In the genomic region with DNA sequence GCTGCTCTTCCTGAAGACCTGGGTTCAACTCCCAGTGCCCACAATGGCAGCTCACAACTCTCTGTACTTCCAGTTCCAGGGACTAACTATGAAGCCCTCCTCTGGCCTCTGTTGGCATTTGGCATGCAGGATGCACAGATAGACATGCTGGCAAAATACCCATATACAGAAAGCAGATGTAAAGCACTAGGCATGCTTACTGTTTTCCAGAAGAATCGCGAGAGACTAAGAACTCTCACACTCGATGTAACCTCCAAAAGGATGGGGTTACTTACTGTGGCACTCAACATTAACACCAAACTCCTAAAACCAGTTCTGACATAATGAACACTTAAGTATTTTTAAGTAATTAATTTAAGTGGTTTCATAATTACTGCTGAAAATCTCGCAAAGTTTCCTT, we compare ENCODE assay signal across 8 mouse cellular contexts. TPM values are rescaled to one million over a fixed set of nuclear protein-coding genes. Genes with fewer than 3 reads are reported as not detected.
DNase-seq lines count a peak whose midpoint lies in the region; ATAC-seq and TF ChIP-seq lines count a peak whose summit lies in the region.

No protein-coding gene starts in this region.

- 0 out of 2 replicates have a peak, but pooled peaks cover 4% of the 10 kb centered on the region for H3K36me3 ChIP-seq in hindbrain, embryonic 16.5 days (ENCODE audit: control insufficient read depth, insufficient read depth, low read length)
- 0 out of 2 replicates have a peak, but pooled peaks cover 3% of the 10 kb centered on the region for H3K36me3 ChIP-seq in midbrain, postnatal 0 days (ENCODE audit: insufficient read depth, low read length)

- intact Hi-C loops in left cerebral cortex, adult 2 months (cut with DNase I): loop anchor here (2.0 kb wide), 1 partner anchor 70 kb away; no protein-coding TSS in a partner anchor

- H3K4me1 ChIP-seq in brown adipose tissue, adult 24 weeks (ENCODE audit: control insufficient read depth, insufficient read depth, insufficient read length, low read length): peaks cover 18% of the 10 kb centered on the region
- peaks cover 17% of the 10 kb centered on the region for H3K4me1 ChIP-seq in hindbrain, embryonic 16.5 days (ENCODE audit: control insufficient read depth, insufficient read depth, low read depth, low read length)
- H3K4me1 ChIP-seq in midbrain, postnatal 0 days (ENCODE audit: insufficient read depth, low read length): peaks cover 11% of the 10 kb centered on the region; the same call in 1 of the 2 replicates

- WGBS in hindbrain, embryonic 16.5 days: 63% methylated on average over 4 of the region's 4 CpGs
- WGBS in midbrain, postnatal 0 days: 62% methylated on average over 4 of the region's 4 CpGs

- no peak for ATAC-seq in hindbrain, embryonic 16.5 days
- no peak for ATAC-seq in midbrain, postnatal 0 days (ENCODE audit: low FRiP score)
- no peak for ATAC-seq in CD4-positive, CD25-positive, alpha-beta regulatory T cell, adult 4 months

- H3K27ac ChIP-seq in left cerebral cortex, adult 2 months: peak overlapping the region; percentile 95
- peak overlapping the region; percentile 96 for H3K27ac ChIP-seq in brown adipose tissue, adult 24 weeks (replicated peaks; ENCODE audit: low read depth, low read length)
- H3K27ac ChIP-seq in hindbrain, embryonic 16.5 days (ENCODE audit: low read depth, low read length): peak overlapping the region; percentile 98
- peak overlapping the region; percentile 96 for H3K27ac ChIP-seq in midbrain, postnatal 0 days (ENCODE audit: low read depth, low read length)

- no peaks in the 10 kb centered on the region for H3K27me3 ChIP-seq in hindbrain, embryonic 16.5 days (replicated peaks; ENCODE audit: control insufficient read depth, insufficient read depth, low read length)
- no peaks in the 10 kb centered on the region for H3K27me3 ChIP-seq in midbrain, postnatal 0 days (ENCODE audit: insufficient read depth, low read length)

- TF ChIP-seq CTCF in left cerebral cortex, adult 2 months (IDR thresholded peaks at IDR 0.05): no peak
- TF ChIP-seq CTCF in midbrain, postnatal 0 days (IDR thresholded peaks at IDR 0.05): no peak

- no peaks in the 10 kb centered on the region for H3K9me3 ChIP-seq in hindbrain, embryonic 16.5 days (ENCODE audit: control insufficient read depth, low read length)
- no peaks in the 10 kb centered on the region for H3K9me3 ChIP-seq in midbrain, postnatal 0 days (ENCODE audit: low read length)

- H3K4me2 ChIP-seq in hindbrain, embryonic 16.5 days (ENCODE audit: low read length): peak overlapping the region; percentile 71
- H3K4me2 ChIP-seq in midbrain, postnatal 0 days (ENCODE audit: low read depth, low read length, poor library complexity, severe bottlenecking): peak overlapping the region; percentile 75

- no peak for DNase-seq in left cerebral cortex, adult 2 months (ENCODE audit: extremely low spot score in 1 of 2, low spot score in 2 of 2)
- DNase-seq in left cerebral cortex, adult 9 months (ENCODE audit: low spot score in 2 of 2): no peak
- no peak for DNase-seq in midbrain, postnatal 0 days (ENCODE audit: low spot score)
- DNase-seq in cerebellum, adult 11-12 months: no peak
- no peak for DNase-seq in spleen, postnatal 4 days (ENCODE audit: low spot score in 2 of 2)

- H3K4me3 ChIP-seq in left cerebral cortex, adult 2 months: peak overlapping the region; percentile 72
- H3K4me3 ChIP-seq in brown adipose tissue, adult 24 weeks (ENCODE audit: insufficient read depth, low read depth, low read length): peak overlapping the region; percentile 98
- H3K4me3 ChIP-seq in hindbrain, embryonic 16.5 days (ENCODE audit: low read length): peak overlapping the region; percentile 85
- peak overlapping the region; percentile 70 for H3K4me3 ChIP-seq in midbrain, postnatal 0 days (ENCODE audit: low read depth, low read length)

- H3K9ac ChIP-seq in hindbrain, embryonic 16.5 days (ENCODE audit: low read depth, low read length): peak overlapping the region; percentile 94
- H3K9ac ChIP-seq in midbrain, postnatal 0 days (replicated peaks; ENCODE audit: low read length, poor library complexity, severe bottlenecking): peak overlapping the region; percentile 89

RNA-seq across cellular contexts. Expression of a gene that starts 0.9 kb away (rescaled TPM):
- 100 to 1,000 TPM; 107 to 121 TPM for total RNA-seq in left cerebral cortex, adult 2 months (2021)
- 97.3 and 120 TPM in 2 replicates for polyA plus RNA-seq in brown adipose tissue, adult 24 weeks (2012; ENCODE audit: insufficient read depth, insufficient read length, missing spikeins)
- 150 and 173 TPM in 2 replicates for polyA plus RNA-seq in hindbrain, embryonic 16.5 days (2015; fragmentation: Nextera tagmentation; extraction: Ambion mirVana)
- total RNA-seq in midbrain, postnatal 0 days (2014; rRNA removed): 72.7 and 130 TPM in 2 replicates
- polyA plus RNA-seq in midbrain, postnatal 0 days (2015; fragmentation: Nextera tagmentation; extraction: Ambion mirVana): 177 and 181 TPM in 2 replicates
- polyA plus RNA-seq in CD4-positive, CD25-positive, alpha-beta regulatory T cell, adult 4 months (2017; shearing (Covaris generic)): 100 to 1,000 TPM in 1 of 2 experiments, 10 to 100 TPM in 1; 96.8 to 122 TPM

RNA-seq across cellular contexts. Expression of a gene that starts 6.4 kb away (rescaled TPM):
- 10 to 100 TPM; 62.6 to 65.5 TPM for total RNA-seq in left cerebral cortex, adult 2 months (2021)
- 28.1 and 30.3 TPM in 2 replicates for polyA plus RNA-seq in brown adipose tissue, adult 24 weeks (2012; ENCODE audit: insufficient read depth, insufficient read length, missing spikeins)
- polyA plus RNA-seq in hindbrain, embryonic 16.5 days (2015; fragmentation: Nextera tagmentation; extraction: Ambion mirVana): 76.2 and 82.2 TPM in 2 replicates
- total RNA-seq in midbrain, postnatal 0 days (2014; rRNA removed): 15.2 and 19.9 TPM in 2 replicates
- polyA plus RNA-seq in midbrain, postnatal 0 days (2015; fragmentation: Nextera tagmentation; extraction: Ambion mirVana): 66.9 and 86.1 TPM in 2 replicates
- polyA plus RNA-seq in CD4-positive, CD25-positive, alpha-beta regulatory T cell, adult 4 months (2017; shearing (Covaris generic)): 100 to 1,000 TPM in 1 of 2 experiments, 10 to 100 TPM in 1; 98.9 to 160 TPM

RNA-seq across cellular contexts. Expression of a gene that starts 35.3 kb away (rescaled TPM):
- total RNA-seq in left cerebral cortex, adult 2 months (2021): 10 to 100 TPM; 42.4 to 47.4 TPM
- polyA plus RNA-seq in brown adipose tissue, adult 24 weeks (2012; ENCODE audit: insufficient read depth, insufficient read length, missing spikeins): 60.2 and 62.5 TPM in 2 replicates
- 32.8 and 33.7 TPM in 2 replicates for polyA plus RNA-seq in hindbrain, embryonic 16.5 days (2015; fragmentation: Nextera tagmentation; extraction: Ambion mirVana)
- total RNA-seq in midbrain, postnatal 0 days (2014; rRNA removed): 21.6 and 36.1 TPM in 2 replicates
- polyA plus RNA-seq in midbrain, postnatal 0 days (2015; fragmentation: Nextera tagmentation; extraction: Ambion mirVana): 24.7 and 34.2 TPM in 2 replicates
- polyA plus RNA-seq in CD4-positive, CD25-positive, alpha-beta regulatory T cell, adult 4 months (2017; shearing (Covaris generic)): 10 to 100 TPM; 28.9 to 38.7 TPM

RNA-seq across cellular contexts. Expression of a gene that starts 47.1 kb away (rescaled TPM):
- 1 to 10 TPM; 7.0 to 7.3 TPM for total RNA-seq in left cerebral cortex, adult 2 months (2021)
- polyA plus RNA-seq in brown adipose tissue, adult 24 weeks (2012; ENCODE audit: insufficient read depth, insufficient read length, missing spikeins): 5.0 and 5.6 TPM in 2 replicates
- polyA plus RNA-seq in hindbrain, embryonic 16.5 days (2015; fragmentation: Nextera tagmentation; extraction: Ambion mirVana): 13.5 and 14.1 TPM in 2 replicates
- 3.9 and 6.9 TPM in 2 replicates for total RNA-seq in midbrain, postnatal 0 days (2014; rRNA removed)
- 9.8 and 10.6 TPM in 2 replicates for polyA plus RNA-seq in midbrain, postnatal 0 days (2015; fragmentation: Nextera tagmentation; extraction: Ambion mirVana)
- 10 to 100 TPM; 34.5 to 48.8 TPM for polyA plus RNA-seq in CD4-positive, CD25-positive, alpha-beta regulatory T cell, adult 4 months (2017; shearing (Covaris generic))

RNA-seq across cellular contexts. Expression of a gene that starts 48.5 kb away (rescaled TPM):
- 100 to 1,000 TPM in 1 of 2 experiments, 10 to 100 TPM in 1; 98.9 to 103 TPM for total RNA-seq in left cerebral cortex, adult 2 months (2021)
- 15.7 and 16.2 TPM in 2 replicates for polyA plus RNA-seq in brown adipose tissue, adult 24 weeks (2012; ENCODE audit: insufficient read depth, insufficient read length, missing spikeins)
- 106 and 108 TPM in 2 replicates for polyA plus RNA-seq in hindbrain, embryonic 16.5 days (2015; fragmentation: Nextera tagmentation; extraction: Ambion mirVana)
- 150 and 156 TPM in 2 replicates for total RNA-seq in midbrain, postnatal 0 days (2014; rRNA removed)
- 92.3 and 94.1 TPM in 2 replicates for polyA plus RNA-seq in midbrain, postnatal 0 days (2015; fragmentation: Nextera tagmentation; extraction: Ambion mirVana)
- 10 to 100 TPM; 28.5 to 38.4 TPM for polyA plus RNA-seq in CD4-positive, CD25-positive, alpha-beta regulatory T cell, adult 4 months (2017; shearing (Covaris generic))
